Mouse (Mus musculus): ENCODE data around the gene Prpf40b. TPM values are rescaled to one million over a fixed set of nuclear protein-coding genes. Genes with fewer than 3 reads are reported as not detected.

Prpf40b gene
- polyA plus RNA-seq, 1 experiment from 2014 or later, result 130 TPM

DNA sequence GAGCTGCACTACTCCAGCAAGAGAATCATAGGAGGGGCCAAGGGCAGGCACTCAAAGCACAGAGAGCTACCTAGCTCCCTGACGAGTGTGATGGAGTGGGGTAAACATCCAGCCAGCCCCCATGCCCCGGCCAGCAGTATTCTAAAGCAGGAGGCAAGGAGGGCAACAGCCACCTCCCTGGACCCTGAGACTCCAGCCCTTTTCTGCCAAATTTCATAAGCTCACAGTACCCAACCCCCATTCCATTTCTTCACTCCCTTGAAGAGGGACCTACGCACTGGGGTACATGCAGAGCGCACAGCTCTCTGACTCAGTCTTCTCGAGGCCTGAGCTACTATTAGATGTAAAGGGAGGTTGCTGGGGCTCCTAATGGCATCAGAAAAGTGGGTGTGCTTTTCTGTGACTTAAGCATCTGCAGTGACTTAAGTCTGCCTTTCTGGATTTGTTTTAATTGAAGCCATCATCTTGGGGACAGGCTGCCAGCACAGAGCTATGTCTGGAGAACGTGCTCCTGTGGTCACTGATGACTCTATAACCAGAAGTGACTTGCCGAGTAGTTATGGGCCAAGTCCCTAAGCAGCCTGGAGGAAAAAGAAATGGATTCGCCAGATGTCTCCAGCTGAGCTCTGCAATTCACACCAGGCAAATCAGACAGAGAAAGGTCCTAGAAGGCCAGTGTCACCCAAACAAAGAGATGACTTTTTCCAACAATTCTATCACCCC, 49.4 kb downstream of the Prpf40b start:
- Histone ChIP-seq H3K9me3 (replicated peaks; ENCODE audit: control insufficient read depth, low read length, poor library complexity, severe bottlenecking) (no peaks in the 10 kb centered on the region), H3K27me3 (ENCODE audit: control insufficient read depth, insufficient read depth, low read depth, low read length) (no peaks in the 10 kb centered on the region), H3K4me1 (ENCODE audit: control insufficient read depth, insufficient read depth, low read length) (no peaks in the 10 kb centered on the region; the same call in 1 of the 2 replicates), H3K4me3 (ENCODE audit: low read depth, low read length) (no peak overlapping the region), H3K9ac (ENCODE audit: low read depth, low read length) (no peak overlapping the region), H3K36me3 (ENCODE audit: control insufficient read depth, insufficient read depth, low read length) (no peaks in the 10 kb centered on the region), H3K4me2 (ENCODE audit: low read length) (no peak overlapping the region), H3K27ac (ENCODE audit: low read length) (peak overlapping the region; percentile 65)
- no peak for ATAC-seq
- 66% methylated on average over 8 of the region's 8 CpGs for WGBS

DNA sequence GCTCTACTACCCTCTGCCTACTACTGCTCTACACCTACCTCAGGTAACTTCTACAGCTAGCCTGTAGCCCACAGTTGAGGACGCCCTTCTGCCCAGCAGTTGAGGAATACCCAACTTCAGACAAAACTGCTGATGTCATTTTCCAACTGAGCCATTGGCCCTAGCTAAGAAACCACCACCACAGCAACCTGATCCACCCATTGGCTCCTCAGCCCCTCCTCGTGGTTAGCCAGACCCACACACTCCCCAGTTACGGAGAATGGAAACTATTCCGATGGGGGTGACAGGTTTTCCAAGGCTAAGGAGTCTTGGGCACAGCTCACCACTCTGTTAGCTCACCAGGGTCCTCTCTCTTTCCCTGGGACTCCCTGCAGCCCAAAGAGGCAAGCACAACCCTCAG, 50.1 kb downstream of the Prpf40b start:
- WGBS, result 88% methylated on average over 4 of the region's 4 CpGs
- H3K9me3 ChIP-seq (replicated peaks; ENCODE audit: control insufficient read depth, low read length, poor library complexity, severe bottlenecking), result no peaks in the 10 kb centered on the region
- no peak overlapping the region for H3K4me2 ChIP-seq (ENCODE audit: low read length)
- no peak overlapping the region for H3K9ac ChIP-seq (ENCODE audit: low read depth, low read length)
- H3K4me1 ChIP-seq (ENCODE audit: control insufficient read depth, insufficient read depth, low read length), result no peaks in the 10 kb centered on the region; the same call in 1 of the 2 replicates
- no peaks in the 10 kb centered on the region for H3K27me3 ChIP-seq (ENCODE audit: control insufficient read depth, insufficient read depth, low read depth, low read length)
- H3K36me3 ChIP-seq (ENCODE audit: control insufficient read depth, insufficient read depth, low read length), result no peaks in the 10 kb centered on the region
- no peak for ATAC-seq
- no peak overlapping the region for H3K27ac ChIP-seq (ENCODE audit: low read length)
- no peak overlapping the region for H3K4me3 ChIP-seq (ENCODE audit: low read depth, low read length)

GRCm38 (mm10) chr15:99351610-99352009, 56.7 kb downstream of the Prpf40b start:
- Histone ChIP-seq H3K27ac (ENCODE audit: low read length) (no peak overlapping the region), H3K36me3 (ENCODE audit: control insufficient read depth, insufficient read depth, low read length) (no peaks in the 10 kb centered on the region), H3K4me2 (ENCODE audit: low read length) (no peak overlapping the region), H3K4me1 (ENCODE audit: control insufficient read depth, insufficient read depth, low read length) (no peaks in the 10 kb centered on the region), H3K9ac (ENCODE audit: low read depth, low read length) (no peak overlapping the region), H3K4me3 (ENCODE audit: low read depth, low read length) (no peak overlapping the region), H3K9me3 (replicated peaks; ENCODE audit: control insufficient read depth, low read length, poor library complexity, severe bottlenecking) (no peaks in the 10 kb centered on the region), H3K27me3 (ENCODE audit: control insufficient read depth, insufficient read depth, low read depth, low read length) (no peaks in the 10 kb centered on the region)
- WGBS, result 82% methylated on average over 6 of the region's 6 CpGs
- no peak for ATAC-seq

- Histone ChIP-seq H3K9ac (ENCODE audit: low read depth, low read length) (no peak overlapping the region), H3K27me3 (ENCODE audit: control insufficient read depth, insufficient read depth, low read depth, low read length) (no peaks in the 10 kb centered on the region), H3K36me3 (ENCODE audit: control insufficient read depth, insufficient read depth, low read length) (no peaks in the 10 kb centered on the region), H3K27ac (ENCODE audit: low read length) (no peak overlapping the region), H3K4me2 (ENCODE audit: low read length) (no peak overlapping the region), H3K4me1 (ENCODE audit: control insufficient read depth, insufficient read depth, low read length) (no peaks in the 10 kb centered on the region), H3K4me3 (ENCODE audit: low read depth, low read length) (no peak overlapping the region), H3K9me3 (replicated peaks; ENCODE audit: control insufficient read depth, low read length, poor library complexity, severe bottlenecking) (no peaks in the 10 kb centered on the region)
- no peak for ATAC-seq
- WGBS, result 81% methylated on average over 5 of the region's 5 CpGs
Measured at GRCm38 (mm10) chr15:99352306-99352705, 57.4 kb downstream of the Prpf40b start.

DNA sequence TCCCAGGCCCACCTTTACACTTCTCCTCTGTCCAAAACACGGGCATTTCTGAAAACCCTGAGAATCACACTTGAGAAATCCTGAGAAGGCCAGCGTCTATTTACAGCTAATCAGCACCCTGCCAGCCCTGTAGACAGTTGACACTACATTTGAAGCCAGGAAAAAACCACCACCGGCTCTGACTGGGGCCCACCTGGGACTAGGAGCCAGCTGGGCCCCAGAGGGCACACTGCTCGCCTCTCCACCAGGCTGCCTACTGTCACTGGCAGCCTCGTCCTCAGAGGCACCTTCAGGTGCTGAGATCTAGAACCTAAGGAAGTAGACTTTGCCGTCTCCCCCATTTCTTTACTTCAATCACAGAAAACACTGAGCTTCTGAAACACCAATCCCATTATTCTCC, 60.8 kb downstream of the Prpf40b start:
- WGBS, result 83% methylated on average over 6 of the region's 6 CpGs
- Histone ChIP-seq H3K27ac (ENCODE audit: low read length) (no peak overlapping the region), H3K9ac (ENCODE audit: low read depth, low read length) (no peak overlapping the region), H3K4me2 (ENCODE audit: low read length) (no peak overlapping the region), H3K4me3 (ENCODE audit: low read depth, low read length) (no peak overlapping the region), H3K4me1 (ENCODE audit: control insufficient read depth, insufficient read depth, low read length) (no peaks in the 10 kb centered on the region), H3K27me3 (ENCODE audit: control insufficient read depth, insufficient read depth, low read depth, low read length) (no peaks in the 10 kb centered on the region), H3K9me3 (replicated peaks; ENCODE audit: control insufficient read depth, low read length, poor library complexity, severe bottlenecking) (no peaks in the 10 kb centered on the region), H3K36me3 (ENCODE audit: control insufficient read depth, insufficient read depth, low read length) (no peaks in the 10 kb centered on the region)
- no peak for ATAC-seq

GRCm38 (mm10) chr15:99356462-99356861, 61.6 kb downstream of the Prpf40b start:
- Histone ChIP-seq H3K4me2 (ENCODE audit: low read length) (no peak overlapping the region), H3K27ac (ENCODE audit: low read length) (no peak overlapping the region), H3K4me3 (ENCODE audit: low read depth, low read length) (no peak overlapping the region), H3K9me3 (replicated peaks; ENCODE audit: control insufficient read depth, low read length, poor library complexity, severe bottlenecking) (no peaks in the 10 kb centered on the region), H3K36me3 (ENCODE audit: control insufficient read depth, insufficient read depth, low read length) (no peaks in the 10 kb centered on the region), H3K9ac (ENCODE audit: low read depth, low read length) (no peak overlapping the region), H3K27me3 (ENCODE audit: control insufficient read depth, insufficient read depth, low read depth, low read length) (no peaks in the 10 kb centered on the region), H3K4me1 (ENCODE audit: control insufficient read depth, insufficient read depth, low read length) (no peaks in the 10 kb centered on the region)
- no peak for ATAC-seq
- WGBS, result 91% methylated on average over 6 of the region's 6 CpGs

GRCm38 (mm10) chr15:99358952-99359351, 64.1 kb downstream of the Prpf40b start:
- H3K36me3 ChIP-seq (ENCODE audit: control insufficient read depth, insufficient read depth, low read length), result no peaks in the 10 kb centered on the region
- no peak overlapping the region for H3K27ac ChIP-seq (ENCODE audit: low read length)
- H3K4me1 ChIP-seq (ENCODE audit: control insufficient read depth, insufficient read depth, low read length), result no peaks in the 10 kb centered on the region
- H3K4me2 ChIP-seq (ENCODE audit: low read length), result no peak overlapping the region
- no peak overlapping the region for H3K9ac ChIP-seq (ENCODE audit: low read depth, low read length)
- no peaks in the 10 kb centered on the region for H3K9me3 ChIP-seq (replicated peaks; ENCODE audit: control insufficient read depth, low read length, poor library complexity, severe bottlenecking)
- no peak for ATAC-seq
- WGBS, result 91% methylated on average over 9 of the region's 9 CpGs
- H3K4me3 ChIP-seq (ENCODE audit: low read depth, low read length), result no peak overlapping the region
- H3K27me3 ChIP-seq (ENCODE audit: control insufficient read depth, insufficient read depth, low read depth, low read length), result no peaks in the 10 kb centered on the region

- no peak overlapping the region for H3K4me2 ChIP-seq (ENCODE audit: low read length)
- peaks cover 7% of the 10 kb centered on the region for H3K4me1 ChIP-seq (ENCODE audit: control insufficient read depth, insufficient read depth, low read length)
- WGBS, result 50% methylated on average over 7 of the region's 7 CpGs
- H3K27me3 ChIP-seq (ENCODE audit: control insufficient read depth, insufficient read depth, low read depth, low read length), result no peaks in the 10 kb centered on the region
- no peak for ATAC-seq
- no peaks in the 10 kb centered on the region for H3K36me3 ChIP-seq (ENCODE audit: control insufficient read depth, insufficient read depth, low read length)
- no peak overlapping the region for H3K9ac ChIP-seq (ENCODE audit: low read depth, low read length)
- H3K4me3 ChIP-seq (ENCODE audit: low read depth, low read length), result no peak overlapping the region
- no peak overlapping the region for H3K27ac ChIP-seq (ENCODE audit: low read length)
- H3K9me3 ChIP-seq (replicated peaks; ENCODE audit: control insufficient read depth, low read length, poor library complexity, severe bottlenecking), result no peaks in the 10 kb centered on the region
Measured at GRCm38 (mm10) chr15:99364022-99364530, 69.2 kb downstream of the Prpf40b start.

GRCm38 (mm10) chr15:99364921-99365320, 70.0 kb downstream of the Prpf40b start:
- Histone ChIP-seq H3K4me3 (ENCODE audit: low read depth, low read length) (no peak overlapping the region), H3K36me3 (ENCODE audit: control insufficient read depth, insufficient read depth, low read length) (no peaks in the 10 kb centered on the region), H3K4me2 (ENCODE audit: low read length) (no peak overlapping the region), H3K27ac (ENCODE audit: low read length) (no peak overlapping the region), H3K4me1 (ENCODE audit: control insufficient read depth, insufficient read depth, low read length) (peaks cover 11% of the 10 kb centered on the region), H3K27me3 (ENCODE audit: control insufficient read depth, insufficient read depth, low read depth, low read length) (no peaks in the 10 kb centered on the region), H3K9ac (ENCODE audit: low read depth, low read length) (no peak overlapping the region), H3K9me3 (replicated peaks; ENCODE audit: control insufficient read depth, low read length, poor library complexity, severe bottlenecking) (no peaks in the 10 kb centered on the region)
- 81% methylated on average over 8 of the region's 8 CpGs for WGBS
- ATAC-seq, result no peak
